Mouse (Mus musculus) MEL (cell line): Measurements from ENCODE around the gene Nomo1. TPM values are rescaled to one million over a fixed set of nuclear protein-coding genes. Genes with fewer than 3 reads are reported as not detected.

Experiments used
- DNase-seq: peaks from one replicate; pipeline ENCODE4 v3.0.0; 2011; ENCODE audit warnings: low read depth, low spot score
- H3K27ac ChIP-seq: 2 replicates; pipeline ENCODE4 v1.5.1; 2012; ENCODE audit warnings: low read depth, mild to moderate bottlenecking, control low read depth, low read length, moderate library complexity; ENCODE audit not compliant: control insufficient read depth
- H3K27me3 ChIP-seq, 2 experiments: fragments of 150-350 bp in 1 of 2; sonication (generic) in 1 of 2; 2 replicates each; pipeline ENCODE4 v1.6.1; 2012; ENCODE audit warnings: low read length in 2 of 2, mild to moderate bottlenecking in 2 of 2, improper control_type of control experiment in 1 of 2, moderate library complexity in 1 of 2; ENCODE audit not compliant: insufficient read depth in 2 of 2, control insufficient read depth in 1 of 2
- H3K36me3 ChIP-seq, 2 experiments: 2 replicates each; pipeline ENCODE4 v1.6.1; 2012 to 2014; ENCODE audit warnings: low read length in 2 of 2, improper control_type of control experiment in 1 of 2, inconsistent platforms in 1 of 2, mild to moderate bottlenecking in 1 of 2; ENCODE audit not compliant: insufficient read depth in 2 of 2, control insufficient read depth in 1 of 2
- H3K4me1 ChIP-seq, 2 experiments: fragments of 150-350 bp in 1 of 2; sonication (generic) in 1 of 2; 2 replicates each; pipeline ENCODE4 v1.6.1; 2012; ENCODE audit warnings: low read length in 2 of 2, improper control_type of control experiment in 1 of 2, mild to moderate bottlenecking in 1 of 2; ENCODE audit not compliant: insufficient read depth in 2 of 2, control insufficient read depth in 1 of 2
- H3K4me3 ChIP-seq, 2 experiments: fragments of 150-350 bp in 1 of 2; sonication (generic) in 1 of 2; 2 replicates each; pipeline ENCODE4 v1.5.1; 2012; ENCODE audit warnings: low read depth in 2 of 2, low read length in 2 of 2, mild to moderate bottlenecking in 2 of 2, moderate library complexity in 2 of 2, control low read depth in 1 of 2, improper control_type of control experiment in 1 of 2; ENCODE audit not compliant: control insufficient read depth in 1 of 2, insufficient read depth in 1 of 2
- H3K79me2 ChIP-seq: 2 replicates; pipeline ENCODE4 v1.6.1; 2012; ENCODE audit warnings: mild to moderate bottlenecking, low read length, moderate library complexity; ENCODE audit not compliant: control insufficient read depth, poor library complexity, insufficient read depth
- H3K9ac ChIP-seq: 2 replicates; pipeline ENCODE4 v1.6.1; 2012; ENCODE audit warnings: low read depth, mild to moderate bottlenecking, control low read depth, low read length, moderate library complexity; ENCODE audit not compliant: control insufficient read depth, poor library complexity, severe bottlenecking
- H3K9me3 ChIP-seq: fragments of 150-350 bp; sonication (generic); replicated peaks from 2 replicates; pipeline ENCODE4 v1.6.1; 2012; ENCODE audit warnings: mild to moderate bottlenecking, low read length, improper control_type of control experiment, moderate library complexity; ENCODE audit not compliant: insufficient read depth
- BHLHE40 ChIP-seq: IDR thresholded peaks from 2 replicates; pipeline ENCODE4 v1.6.1; 2012; ENCODE audit warnings: low read depth, mild to moderate bottlenecking, inconsistent platforms, low read length, improper control_type of control experiment, borderline replicate concordance
- CHD1 ChIP-seq: IDR thresholded peaks from 2 replicates; pipeline ENCODE4 v1.6.1; 2012; ENCODE audit warnings: low read depth, mild to moderate bottlenecking, inconsistent platforms, low read length, improper control_type of control experiment
- CHD2 ChIP-seq: IDR thresholded peaks from 2 replicates; pipeline ENCODE4 v1.6.1; 2011; ENCODE audit warnings: low read length, improper control_type of control experiment
- CTCF ChIP-seq, 3 experiments: IDR thresholded peaks in 2 of 3; conservative IDR thresholded peaks in 1 of 3; 2 replicates each; pipeline ENCODE4 v1.5.1; 2011 to 2012; ENCODE audit warnings: low read length in 3 of 3, low read depth in 2 of 3, mild to moderate bottlenecking in 2 of 3, improper control_type of control experiment in 1 of 3, inconsistent platforms in 1 of 3, mixed read lengths in 1 of 3, moderate library complexity in 1 of 3; ENCODE audit not compliant: control insufficient read depth in 1 of 3, insufficient read depth in 1 of 3, poor library complexity in 1 of 3, severe bottlenecking in 1 of 3
- E2F4 ChIP-seq: IDR thresholded peaks from 2 replicates; pipeline ENCODE4 v1.6.1; 2011; ENCODE audit warnings: low read depth, low read length, improper control_type of control experiment, borderline replicate concordance
- EP300 ChIP-seq, 2 experiments: IDR thresholded peaks; 2 replicates each; pipeline ENCODE4 v1.6.1; 2011; ENCODE audit warnings: improper control_type of control experiment in 2 of 2, low read length in 2 of 2, low read depth in 1 of 2, mild to moderate bottlenecking in 1 of 2
- ETS1 ChIP-seq: IDR thresholded peaks from 2 replicates; pipeline ENCODE4 v1.6.1; 2012; ENCODE audit warnings: low read depth, mild to moderate bottlenecking, inconsistent platforms, low read length, improper control_type of control experiment, moderate library complexity
- GABPA ChIP-seq: IDR thresholded peaks from 2 replicates; pipeline ENCODE4 v1.6.1; 2012; ENCODE audit warnings: low read depth, mild to moderate bottlenecking, inconsistent platforms, low read length, improper control_type of control experiment, moderate library complexity
- GATA1 ChIP-seq: IDR thresholded peaks from 2 replicates; pipeline ENCODE4 v1.6.1; 2011; ENCODE audit warnings: low read depth, low read length, improper control_type of control experiment
- MAZ ChIP-seq: IDR thresholded peaks from 2 replicates; pipeline ENCODE4 v1.6.1; 2012; ENCODE audit warnings: low read depth, mild to moderate bottlenecking, inconsistent platforms, low read length, improper control_type of control experiment
- MEF2A ChIP-seq: IDR thresholded peaks from 2 replicates; pipeline ENCODE4 v1.6.1; 2014; ENCODE audit warnings: low read depth, mild to moderate bottlenecking, inconsistent platforms, low read length, improper control_type of control experiment; ENCODE audit not compliant: poor library complexity, insufficient replicate concordance, severe bottlenecking; ENCODE audit errors: extremely low read depth
- MXI1 ChIP-seq: IDR thresholded peaks from 2 replicates; pipeline ENCODE4 v1.6.1; 2011; ENCODE audit warnings: mild to moderate bottlenecking, low read depth, low read length, improper control_type of control experiment
- MYB ChIP-seq: IDR thresholded peaks from 2 replicates; pipeline ENCODE4 v1.6.1; 2011; ENCODE audit warnings: mild to moderate bottlenecking, low read depth, low read length, improper control_type of control experiment
- MYC ChIP-seq: IDR thresholded peaks from 2 replicates; pipeline ENCODE4 v1.6.1; 2011; ENCODE audit warnings: low read depth, mild to moderate bottlenecking, low read length, improper control_type of control experiment, moderate library complexity
- NELFE ChIP-seq: IDR thresholded peaks from 2 replicates; pipeline ENCODE4 v1.6.1; 2011; ENCODE audit warnings: low read depth, low read length, improper control_type of control experiment
- NRF1 ChIP-seq: IDR thresholded peaks from 2 replicates; pipeline ENCODE4 v1.6.1; 2014; ENCODE audit warnings: low read depth, mild to moderate bottlenecking, inconsistent platforms, low read length, improper control_type of control experiment, moderate library complexity; ENCODE audit not compliant: poor library complexity, insufficient read depth, severe bottlenecking
- POLR2A ChIP-seq, 2 experiments: IDR thresholded peaks; 2 replicates each; pipeline ENCODE4 v1.6.1; 2011 to 2012; ENCODE audit warnings: low read length in 2 of 2, mild to moderate bottlenecking in 2 of 2, control low read depth in 1 of 2, improper control_type of control experiment in 1 of 2, low read depth in 1 of 2, moderate library complexity in 1 of 2; ENCODE audit not compliant: control insufficient read depth in 1 of 2, insufficient read depth in 1 of 2, poor library complexity in 1 of 2
- POLR2AphosphoS2 ChIP-seq: IDR thresholded peaks from 2 replicates; pipeline ENCODE4 v1.6.1; 2011; ENCODE audit warnings: low read length, improper control_type of control experiment
- POLR2AphosphoS5 ChIP-seq: IDR thresholded peaks from 2 replicates; pipeline ENCODE4 v1.6.1; 2012; ENCODE audit warnings: low read depth, borderline replicate concordance, mild to moderate bottlenecking, inconsistent platforms, low read length, moderate library complexity, mixed read lengths
- RAD21 ChIP-seq: IDR thresholded peaks from 2 replicates; pipeline ENCODE4 v1.6.1; 2011; ENCODE audit warnings: mild to moderate bottlenecking, low read depth, low read length, improper control_type of control experiment
- SIN3A ChIP-seq: IDR thresholded peaks from 2 replicates; pipeline ENCODE4 v1.6.1; 2012; ENCODE audit warnings: low read length, improper control_type of control experiment, inconsistent platforms
- SMC3 ChIP-seq: IDR thresholded peaks from 2 replicates; pipeline ENCODE4 v1.6.1; 2011; ENCODE audit warnings: low read depth, low read length, improper control_type of control experiment
- TAL1 ChIP-seq: IDR thresholded peaks from 2 replicates; pipeline ENCODE4 v1.6.1; 2012; ENCODE audit warnings: mild to moderate bottlenecking, inconsistent platforms, low read length, moderate library complexity, mixed read lengths
- TBP ChIP-seq: IDR thresholded peaks from 2 replicates; pipeline ENCODE4 v1.8.0; 2011; ENCODE audit warnings: low read depth, low read length, improper control_type of control experiment
- TCF12 ChIP-seq: IDR thresholded peaks from 2 replicates; pipeline ENCODE4 v1.6.1; 2014; ENCODE audit warnings: low read depth, mild to moderate bottlenecking, inconsistent platforms, low read length, improper control_type of control experiment, moderate library complexity
- UBTF ChIP-seq: IDR thresholded peaks from 2 replicates; pipeline ENCODE4 v1.6.1; 2012; ENCODE audit warnings: low read depth, mild to moderate bottlenecking, inconsistent platforms, low read length, improper control_type of control experiment, moderate library complexity, borderline replicate concordance; ENCODE audit not compliant: insufficient read depth
- USF1 ChIP-seq: IDR thresholded peaks from 2 replicates; pipeline ENCODE4 v1.6.1; 2014; ENCODE audit warnings: low read depth, mild to moderate bottlenecking, inconsistent platforms, low read length, improper control_type of control experiment, moderate library complexity
- USF2 ChIP-seq, 2 experiments: IDR thresholded peaks; 2 replicates each; pipeline ENCODE4 v1.6.1; 2011 to 2012; ENCODE audit warnings: improper control_type of control experiment in 2 of 2, low read length in 2 of 2, borderline replicate concordance in 1 of 2, inconsistent platforms in 1 of 2, low read depth in 1 of 2, mild to moderate bottlenecking in 1 of 2; ENCODE audit not compliant: insufficient read depth in 1 of 2
- ZKSCAN1 ChIP-seq: IDR thresholded peaks from 2 replicates; pipeline ENCODE4 v1.6.1; 2012; ENCODE audit warnings: low read depth, mild to moderate bottlenecking, inconsistent platforms, low read length, improper control_type of control experiment, moderate library complexity
- ZNF384 ChIP-seq: IDR thresholded peaks from 2 replicates; pipeline ENCODE4 v1.6.1; 2012; ENCODE audit warnings: low read depth, mild to moderate bottlenecking, inconsistent platforms, low read length, improper control_type of control experiment
- polyA plus RNA-seq, 2 experiments: library from polyadenylated mRNA; stranded (reverse) in 1 of 2; unstranded in 1 of 2; fragments of >175 nt in 1 of 2; fragments of >200 nt in 1 of 2; gene quantifications; 2 replicates each; pipeline versions ENCODE4 v1.2.1 to v1.2.4; 2012; ENCODE audit warnings: low replicate concordance in 2 of 2, low read depth in 1 of 2; ENCODE audit not compliant: insufficient read length in 2 of 2, insufficient read depth in 1 of 2, missing spikeins in 1 of 2
- total RNA-seq: library from RNA; depleted of rRNA; stranded (reverse); fragments of 300-350 nt; gene quantifications from 2 replicates; pipeline ENCODE4 v1.2.3, GENCODE M21; 2012

Nomo1 gene
- total and polyA plus RNA-seq, 3 experiments, result 195 to 1,239 (median 197) TPM

DNA sequence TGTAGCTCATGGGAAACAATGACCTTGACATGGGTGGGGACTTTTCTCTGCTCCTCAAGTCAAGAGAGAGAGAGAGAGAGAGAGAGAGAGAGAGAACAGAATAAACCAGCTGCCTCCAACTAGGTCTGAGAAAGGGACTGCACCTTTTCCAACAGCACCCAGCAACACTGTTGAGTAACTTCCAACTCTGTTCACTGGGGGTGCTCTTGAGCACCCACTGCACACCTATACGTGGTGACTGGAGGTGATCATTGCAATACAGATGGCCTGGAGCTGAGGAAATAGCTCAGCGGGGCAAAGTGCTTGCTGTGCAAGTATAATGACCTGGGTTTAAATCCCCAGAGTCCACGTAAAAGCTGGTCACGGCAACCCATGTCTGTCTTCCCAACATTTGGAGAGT is 30.8 kb upstream of the Nomo1 start:
- no peaks in the 10 kb centered on the region for H3K4me1 ChIP-seq
- no peaks in the 10 kb centered on the region for H3K9me3 ChIP-seq
- no peak overlapping the region for H3K4me3 ChIP-seq
- TF ChIP-seq TAL1 (no peak), RAD21 (peak; percentile 6), USF2 (IDR thresholded peaks at IDR 0.05; ENCODE audit: borderline replicate concordance in 1 of 2, insufficient read depth in 1 of 2, low read depth in 1 of 2, low read length in 2 of 2) (no peak), SMC3 (no peak), CHD1 (no peak), SIN3A (no peak), ZKSCAN1 (no peak), MXI1 (no peak), CTCF (IDR thresholded peaks at IDR 0.05 in 2 of 3, conservative IDR thresholded peaks at IDR 0.05 in 1 of 3; ENCODE audit: control insufficient read depth in 1 of 3, insufficient read depth in 1 of 3, low read depth in 2 of 3, low read length in 3 of 3, poor library complexity in 1 of 3, severe bottlenecking in 1 of 3) (peak; percentile 61 to 88 (median 65))
- H3K9ac ChIP-seq, result no peak overlapping the region
- no peak overlapping the region for H3K27ac ChIP-seq
- H3K36me3 ChIP-seq, result no peaks in the 10 kb centered on the region
- no peaks in the 10 kb centered on the region for H3K79me2 ChIP-seq
- H3K27me3 ChIP-seq, result no peaks in the 10 kb centered on the region; a peak in 2 of 4 replicates
- DNase-seq, result peak; percentile 62

DNA sequence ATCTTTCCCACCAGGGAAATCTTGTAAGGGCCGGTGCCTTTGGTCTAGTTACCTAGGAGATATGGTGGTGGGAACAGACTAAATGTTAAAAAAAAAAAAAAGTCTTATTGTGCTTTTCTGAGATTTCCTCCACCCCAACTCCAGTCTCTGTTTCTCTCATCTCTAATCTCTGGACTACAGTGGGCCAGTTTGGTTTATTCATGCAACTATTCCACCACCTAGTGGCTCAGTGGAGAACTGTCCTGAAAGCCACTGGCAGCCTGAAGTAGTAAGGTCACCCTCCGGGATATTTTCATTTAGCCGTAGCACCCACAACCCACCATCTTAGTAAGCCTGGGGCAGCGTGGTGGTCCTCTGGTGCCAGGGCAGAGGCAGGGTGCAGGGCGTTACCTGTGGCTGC is 23.9 kb upstream of the Nomo1 start:
- Histone ChIP-seq H3K27me3 (no peaks in the 10 kb centered on the region), H3K27ac (no peak overlapping the region), H3K36me3 (no peaks in the 10 kb centered on the region), H3K79me2 (no peaks in the 10 kb centered on the region), H3K4me1 (peaks cover 0 to 4% of the 10 kb centered on the region in 2 experiments; a peak in 2 of 4 replicates), H3K4me3 (no peak overlapping the region), H3K9me3 (no peaks in the 10 kb centered on the region), H3K9ac (no peak overlapping the region)
- peak; percentile 76 for DNase-seq
- TF ChIP-seq GATA1, result no peak
- TF ChIP-seq TCF12, result no peak
- TF ChIP-seq ZNF384, result peak; percentile 55; the same call in 1 of the 2 replicates
- no peak for TF ChIP-seq USF2 (IDR thresholded peaks at IDR 0.05; ENCODE audit: borderline replicate concordance in 1 of 2, insufficient read depth in 1 of 2, low read depth in 1 of 2, low read length in 2 of 2)
- TF ChIP-seq E2F4, result no peak
- no peak for TF ChIP-seq UBTF
- no peak for TF ChIP-seq MAZ
- TF ChIP-seq BHLHE40, result no peak
- no peak for TF ChIP-seq POLR2AphosphoS5
- no peak for TF ChIP-seq ETS1
- TF ChIP-seq POLR2A (IDR thresholded peaks at IDR 0.05; ENCODE audit: control insufficient read depth in 1 of 2, insufficient read depth in 1 of 2, low read depth in 1 of 2, low read length in 2 of 2, poor library complexity in 1 of 2), result no peak
- TF ChIP-seq CHD2, result no peak
- peak; percentile 65 to 93 (median 74) for TF ChIP-seq CTCF (IDR thresholded peaks at IDR 0.05 in 2 of 3, conservative IDR thresholded peaks at IDR 0.05 in 1 of 3; ENCODE audit: control insufficient read depth in 1 of 3, insufficient read depth in 1 of 3, low read depth in 2 of 3, low read length in 3 of 3, poor library complexity in 1 of 3, severe bottlenecking in 1 of 3)
- TF ChIP-seq MXI1, result no peak
- no peak for TF ChIP-seq NRF1
- TF ChIP-seq RAD21, result peak; percentile 95
- 0 out of 2 replicates have a peak, but pooled peaks have one; percentile 22 for TF ChIP-seq TBP
- TF ChIP-seq ZKSCAN1, result no peak
- TF ChIP-seq SMC3, result peak; percentile 79
- no peak for TF ChIP-seq USF1
- no peak for TF ChIP-seq MEF2A
- TF ChIP-seq EP300 (IDR thresholded peaks at IDR 0.05; ENCODE audit: low read depth in 1 of 2, low read length in 2 of 2), result no peak
- no peak for TF ChIP-seq NELFE
- TF ChIP-seq MYC, result no peak
- no peak for TF ChIP-seq MYB
- TF ChIP-seq POLR2AphosphoS2, result no peak
- no peak for TF ChIP-seq TAL1
- no peak for TF ChIP-seq GABPA
